Mouse (Mus musculus): Measurements from ENCODE around the gene Ppp1r1a.

Gene Ppp1r1a

GRCm38 (mm10) chr15:103537822-103538213 is at the start of gene Ppp1r1a:
Ppp1r1a (minus strand) TSS chr15:103538003.
- peak; percentile 84 for DNase-seq (ENCODE audit: low spot score)

DNA sequence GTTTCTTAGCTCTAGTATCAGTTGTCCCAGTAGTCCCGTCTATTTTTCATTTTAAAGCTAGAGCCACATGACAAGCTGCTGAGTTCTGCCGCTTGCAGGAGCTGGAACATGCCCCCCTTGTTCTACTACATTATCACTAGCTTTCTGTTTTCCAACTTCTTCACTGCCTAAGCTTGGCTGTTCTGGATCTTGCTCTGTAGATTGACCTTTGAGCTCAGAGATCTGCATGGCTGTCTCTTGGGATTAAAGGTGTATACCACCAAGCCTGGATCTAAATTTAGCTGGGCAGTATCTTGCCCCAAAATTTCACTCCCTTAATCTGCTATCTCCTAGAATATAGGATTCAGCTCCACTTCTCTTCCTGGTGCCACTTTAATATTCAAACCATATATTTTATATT is 48.1 kb upstream of the Ppp1r1a start:
- no peak for DNase-seq (ENCODE audit: low spot score)

- no peak for DNase-seq (ENCODE audit: low spot score)
Measured at GRCm38 (mm10) chr15:103564981-103565380, 27.2 kb upstream of the Ppp1r1a start, which contains the start of gene Glycam1. Glycam1 (minus strand) TSS chr15:103565081.

DNA sequence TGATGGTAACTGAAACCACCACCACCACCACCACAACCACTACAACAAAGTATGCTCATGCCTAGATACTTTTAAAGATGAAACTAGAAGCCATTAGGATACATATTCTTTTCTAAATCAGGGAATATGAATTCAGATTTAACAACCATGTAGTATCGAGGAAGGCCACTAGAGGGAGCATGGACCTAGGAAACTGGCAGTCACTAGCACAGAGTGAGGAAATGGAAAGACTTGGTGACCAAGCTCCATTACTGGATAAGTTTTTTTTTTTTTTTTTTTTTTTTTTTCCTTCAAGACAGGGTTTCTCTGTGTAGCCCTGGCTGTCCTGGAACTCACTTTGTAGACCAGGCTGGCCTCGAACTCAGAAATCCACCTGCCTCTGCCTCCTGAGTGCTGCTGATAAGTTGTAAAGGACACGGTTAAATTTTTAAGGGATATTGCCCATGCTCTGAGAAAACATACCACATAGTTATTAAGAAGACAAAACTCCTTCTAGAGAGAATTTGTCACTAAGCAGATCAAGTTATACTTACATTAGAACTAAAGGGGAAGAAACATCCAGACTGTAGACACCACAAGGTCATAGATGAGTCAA is 14.4 kb upstream of the Ppp1r1a start:
- DNase-seq (ENCODE audit: low spot score), result peak; percentile 88

DNA sequence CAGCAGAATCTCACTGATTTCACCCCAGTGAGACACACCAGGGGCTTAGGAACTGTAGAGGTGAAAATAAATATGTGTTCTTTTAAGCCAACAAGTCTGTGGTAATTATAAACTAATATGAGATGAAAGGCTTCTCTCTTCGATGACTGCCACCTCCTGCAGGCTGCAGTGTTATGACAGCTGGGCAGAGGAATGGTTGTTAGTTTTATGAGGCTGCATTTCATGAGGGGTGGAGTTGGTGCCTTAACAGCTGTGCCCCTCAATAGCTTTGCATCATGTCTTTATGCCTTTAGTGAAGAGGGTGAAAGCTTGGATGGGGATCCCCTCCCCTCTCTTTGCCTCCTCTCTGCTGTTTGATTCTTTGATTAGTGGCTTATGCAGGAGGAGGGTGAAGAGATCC is 13.2 kb upstream of the Ppp1r1a start:
- DNase-seq (ENCODE audit: low spot score), result no peak

DNA sequence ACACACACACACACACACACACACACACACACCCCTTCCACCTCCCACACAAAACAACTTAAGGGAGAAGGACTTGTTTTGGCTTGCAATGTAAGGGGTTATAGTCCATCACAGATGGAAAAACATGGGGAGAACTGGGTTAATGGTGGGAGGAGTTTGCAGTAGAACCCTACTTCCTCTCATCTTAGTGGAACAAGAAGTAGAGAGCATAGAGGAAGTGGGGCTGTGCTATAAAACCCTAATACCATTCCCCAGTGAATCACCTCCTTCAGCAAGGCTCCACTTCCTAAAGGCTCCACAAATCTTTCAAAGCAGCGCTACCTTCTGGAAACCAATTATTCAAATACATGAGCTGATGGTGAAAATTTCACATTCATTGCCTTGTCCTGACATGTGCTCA is 11.7 kb upstream of the Ppp1r1a start:
- DNase-seq (ENCODE audit: low spot score), result no peak

DNA sequence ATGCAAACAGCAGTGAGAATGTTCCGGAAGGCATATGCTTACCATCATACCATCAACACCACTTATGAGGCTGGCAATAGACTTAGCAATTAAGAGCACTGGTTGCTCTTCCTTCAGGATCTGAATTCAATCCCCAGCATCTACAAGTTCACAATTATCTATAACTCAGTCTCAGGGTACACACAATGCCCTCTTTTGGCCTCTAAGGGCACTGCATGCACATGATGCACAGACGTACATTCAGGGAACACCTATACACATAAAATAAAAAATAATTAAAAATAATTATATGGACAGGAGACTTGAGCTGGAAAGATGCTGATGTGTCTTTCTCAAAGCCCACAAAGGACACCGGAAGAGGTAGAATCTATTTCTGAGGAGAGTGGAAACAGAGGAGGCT is 10.2 kb upstream of the Ppp1r1a start:
- DNase-seq (ENCODE audit: low spot score), result peak; percentile 16

GRCm38 (mm10) chr15:103542526-103542925 is 4.7 kb upstream of the Ppp1r1a start:
- DNase-seq (ENCODE audit: low spot score), result no peak

GRCm38 (mm10) chr15:103540646-103541045 is 2.8 kb upstream of the Ppp1r1a start:
- no peak for DNase-seq (ENCODE audit: low spot score)

- no peak for DNase-seq (ENCODE audit: low spot score)
Measured at GRCm38 (mm10) chr15:103539259-103539658, 1.5 kb upstream of the Ppp1r1a start.

DNA sequence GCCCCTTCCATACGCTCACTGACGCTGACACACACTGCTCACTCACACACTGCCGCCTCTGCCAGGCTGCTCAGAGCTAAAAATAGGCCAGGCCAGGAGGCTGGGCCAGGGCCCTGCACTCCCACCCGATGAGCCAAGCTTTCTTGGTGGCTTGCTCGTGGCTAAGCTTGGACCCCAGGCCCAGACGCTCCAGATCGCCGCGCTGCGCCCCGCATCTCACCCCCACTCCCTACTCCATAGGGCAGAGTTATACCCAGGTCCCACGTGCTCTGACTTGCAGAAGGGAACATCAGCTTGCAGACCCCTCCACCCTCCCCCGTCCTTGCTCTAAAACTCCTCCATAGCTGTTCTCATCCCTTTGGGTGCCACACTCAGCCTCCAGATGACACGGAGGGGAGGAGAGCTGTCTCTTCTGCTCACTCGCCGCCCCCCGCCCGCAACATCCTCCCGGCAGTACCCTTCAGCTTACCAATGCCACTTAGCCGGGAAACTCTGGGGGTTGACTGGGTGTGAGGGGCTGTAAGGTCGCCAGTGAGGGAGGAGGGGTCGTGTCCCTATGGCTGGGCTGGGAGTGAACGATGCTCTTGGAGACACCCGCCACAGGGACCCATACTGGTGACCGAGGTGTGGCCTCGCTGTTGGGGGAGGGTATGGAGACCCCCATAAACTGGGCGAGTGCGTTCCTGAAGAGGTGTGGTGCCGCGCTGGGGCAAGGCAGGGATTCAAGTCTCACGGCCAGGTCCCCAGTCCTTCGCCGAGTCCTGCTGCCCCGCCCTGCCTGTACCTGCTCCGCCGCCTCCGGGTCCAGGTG is 587 bp downstream of the Ppp1r1a start:
- DNase-seq (ENCODE audit: low spot score), result peak; percentile 68

- peak; percentile 12 for DNase-seq (ENCODE audit: low spot score)
Measured at GRCm38 (mm10) chr15:103536456-103536855, 1.3 kb downstream of the Ppp1r1a start.

DNA sequence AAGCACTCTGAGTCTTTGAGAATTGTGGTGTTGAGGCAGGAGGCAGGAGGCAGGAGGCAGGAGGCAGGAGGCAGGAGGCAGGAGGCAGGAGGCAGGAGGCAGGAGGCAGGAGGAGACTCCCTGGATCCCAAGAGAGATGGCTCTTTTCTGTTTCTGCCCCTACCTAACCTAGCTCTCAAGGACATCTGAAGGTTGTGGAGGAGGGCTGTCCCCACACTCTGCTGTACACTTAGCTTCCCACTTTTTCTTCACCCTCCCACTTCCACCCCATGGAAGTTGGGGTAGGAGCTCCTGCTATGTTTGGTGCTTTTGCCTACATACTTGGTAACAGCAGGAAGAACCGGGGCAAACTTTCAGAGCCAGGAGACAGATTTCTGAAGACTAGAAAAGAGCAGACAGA is 2.0 kb downstream of the Ppp1r1a start:
- DNase-seq (ENCODE audit: low spot score), result no peak

DNA sequence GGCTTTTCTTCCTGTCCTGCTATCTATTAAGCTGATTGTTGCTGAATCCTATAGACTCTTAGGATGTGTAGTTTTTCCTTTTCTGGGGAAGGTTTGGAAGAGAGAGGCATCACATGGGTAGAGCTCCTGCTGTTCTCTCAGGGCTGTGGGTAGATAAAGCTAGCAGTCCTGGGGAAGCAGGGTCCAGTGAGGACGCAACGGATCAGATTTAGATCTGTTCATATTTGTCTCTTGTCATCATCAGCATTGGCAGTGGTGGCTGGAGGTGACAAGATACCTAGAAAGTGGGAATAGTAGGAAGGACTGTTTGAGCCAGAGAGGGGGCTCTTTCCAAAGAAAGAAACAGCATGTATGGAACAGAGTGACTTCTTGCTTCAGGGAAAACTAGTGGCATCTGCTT is 2.8 kb downstream of the Ppp1r1a start:
- DNase-seq (ENCODE audit: low spot score), result no peak

DNA sequence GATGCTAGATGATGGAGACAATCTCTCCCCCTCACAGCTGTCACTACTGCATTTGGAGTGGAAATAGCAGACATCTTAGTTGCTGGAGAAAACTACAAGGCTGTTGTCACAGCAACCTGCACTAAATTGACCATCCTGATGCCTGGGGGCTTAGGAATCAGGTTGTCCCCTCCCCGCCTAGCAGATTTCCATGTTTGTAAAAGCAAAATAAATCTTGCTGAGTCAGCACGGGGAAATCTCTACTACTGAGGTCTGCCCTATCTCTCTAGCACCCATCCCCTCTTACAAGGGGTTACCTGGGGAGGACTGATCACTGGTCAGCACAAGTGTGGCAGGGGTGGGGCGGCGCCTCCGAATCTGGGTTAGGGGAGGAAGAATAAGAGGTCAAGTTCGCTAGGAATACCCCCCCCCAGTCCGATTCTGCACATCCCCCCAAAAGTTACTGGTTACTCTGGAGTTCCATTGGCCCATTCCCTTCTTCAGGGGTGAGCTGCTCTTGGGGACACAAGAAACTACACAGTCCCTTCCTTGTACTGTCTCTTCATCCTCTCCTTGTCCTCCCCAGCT is 3.7 kb downstream of the Ppp1r1a start:
- DNase-seq (ENCODE audit: low spot score), result no peak

- DNase-seq (ENCODE audit: low spot score), result peak; percentile 91
Measured at GRCm38 (mm10) chr15:103530372-103530771, 7.4 kb downstream of the Ppp1r1a start.

- DNase-seq (ENCODE audit: low spot score), result no peak
Measured at GRCm38 (mm10) chr15:103523156-103523555, 14.6 kb downstream of the Ppp1r1a start.

- peak; percentile 40 for DNase-seq (ENCODE audit: low spot score)
Measured at GRCm38 (mm10) chr15:103522458-103523099, 15.2 kb downstream of the Ppp1r1a start.

DNA sequence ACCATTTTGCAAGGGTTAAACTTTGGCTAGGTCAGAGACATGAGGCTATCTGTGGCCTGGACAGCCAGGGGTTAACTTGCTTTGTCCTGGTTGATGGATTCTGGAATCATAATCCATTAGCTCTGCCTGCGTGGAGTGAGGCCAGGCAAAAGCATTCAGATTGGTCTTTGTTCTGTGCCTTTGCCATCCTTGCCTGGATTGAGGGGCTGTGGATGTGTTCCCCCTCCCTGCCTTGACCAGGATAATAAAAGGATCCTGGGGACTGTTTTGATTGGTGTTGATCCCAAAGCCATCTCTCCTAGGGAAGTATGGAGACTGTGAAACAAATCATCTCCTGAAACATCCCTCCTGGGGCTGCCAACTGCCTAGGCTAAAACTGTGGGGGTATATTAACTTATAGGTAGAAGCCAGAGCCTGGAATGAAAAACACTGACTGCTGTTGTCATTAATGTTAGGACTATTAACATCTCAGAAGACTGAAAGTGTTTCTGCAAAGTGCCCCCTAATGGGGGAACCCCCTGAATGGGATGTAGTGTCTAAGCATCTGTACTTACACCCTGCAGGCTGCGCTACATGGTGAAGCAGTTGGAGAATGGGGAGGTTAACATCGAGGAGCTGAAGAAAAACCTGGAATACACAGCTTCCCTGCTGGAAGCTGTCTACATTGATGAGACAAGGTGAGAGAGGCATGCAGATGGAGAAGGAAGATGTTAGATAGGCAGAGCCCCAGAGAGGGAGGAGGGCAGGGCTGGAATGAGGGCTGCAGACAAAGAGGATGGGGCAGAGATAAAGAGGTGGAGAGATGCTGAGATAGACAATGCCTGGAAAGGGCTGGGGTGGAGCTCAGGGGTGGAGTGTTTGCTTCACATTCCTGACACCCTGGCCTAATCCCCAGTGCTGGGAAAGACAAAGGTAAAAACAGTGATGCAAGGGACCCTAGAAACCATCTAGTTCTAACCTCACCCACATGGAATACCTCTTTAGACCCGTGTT is 18.1 kb downstream of the Ppp1r1a start:
- peak; percentile 83 for DNase-seq (ENCODE audit: low spot score)

- DNase-seq (ENCODE audit: low spot score), result peak; percentile 89
Measured at GRCm38 (mm10) chr15:103518600-103519385, 19.0 kb downstream of the Ppp1r1a start.

DNA sequence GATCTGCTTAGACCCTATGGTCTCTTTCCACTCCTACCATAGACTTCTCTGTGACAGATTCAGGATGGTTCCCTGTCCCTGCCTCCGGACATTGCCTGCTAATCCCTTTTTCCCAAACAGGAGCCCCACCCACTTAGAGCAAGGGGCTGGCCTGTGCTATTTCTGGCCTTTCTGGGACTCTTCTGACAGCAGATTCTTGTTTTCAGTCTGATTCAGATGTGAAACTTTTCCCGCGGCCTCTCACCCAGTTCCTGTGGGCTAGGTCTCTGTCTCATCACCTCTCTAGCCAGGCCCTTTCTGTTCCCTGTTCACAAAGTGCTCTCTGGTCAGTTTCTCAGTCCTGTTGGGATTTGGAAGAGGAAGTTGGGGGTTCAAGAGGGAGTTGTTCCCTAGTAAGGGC is 22.9 kb downstream of the Ppp1r1a start:
- DNase-seq (ENCODE audit: low spot score), result no peak

Measured in retina, embryonic 14.5 days (tissue).